Mouse (Mus musculus) liver, adult 2 months (tissue): ENCODE measurements at regions not wholly inside any gene's neighbourhood (a gene's known extent, or its start where the extent isn't known, plus 50 kb on each side); places are given as distances from the start of the nearest gene placed in this dataset.

Experiments used
- CTCF ChIP-seq: fragments of 200-500 bp; IDR thresholded peaks from 2 replicates; pipeline ENCODE4 v1.5.1; 2011; ENCODE audit warnings: low read depth, low read length, control low read depth
- POLR2A ChIP-seq: fragments of 200-500 bp; IDR thresholded peaks from 2 replicates; pipeline ENCODE4 v1.6.1; 2011; ENCODE audit warnings: low read length, control low read depth; ENCODE audit not compliant: insufficient read depth; ENCODE audit errors: extremely low read depth

DNA sequence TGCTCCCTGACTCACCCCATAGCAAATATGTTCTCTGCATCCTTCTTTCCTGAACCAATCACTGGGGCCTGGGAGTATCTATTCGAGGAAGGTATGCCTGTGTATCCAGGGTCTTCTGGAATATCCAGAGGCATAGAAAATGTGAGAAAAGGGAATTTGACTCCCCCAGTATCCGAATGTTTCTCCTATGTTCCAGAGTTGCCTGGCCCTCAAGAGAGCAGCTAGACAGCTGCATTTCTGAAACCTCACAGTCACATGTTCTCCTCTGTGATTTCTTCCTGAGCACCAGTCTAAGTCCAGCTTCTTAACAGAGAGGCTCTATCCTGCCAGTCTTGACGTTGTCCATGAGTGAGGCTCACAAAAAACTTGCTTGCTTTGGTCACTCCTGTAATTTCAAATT is 719.9 kb upstream of the Igfbp3 start:
- no peak for TF ChIP-seq CTCF
- no peak for TF ChIP-seq POLR2A
